Mouse (Mus musculus) gastrocnemius, adult 2 months (tissue): ENCODE data around the gene Nomo1. TPM values are rescaled to one million over a fixed set of nuclear protein-coding genes. Genes with fewer than 3 reads are reported as not detected.
A peak's percentile ranks its signal among the peaks of the same experiment; 100 is the strongest.

Experiments used
- DNase-seq: peaks from one replicate; pipeline ENCODE4 v3.0.0; 2022
- H3K27ac ChIP-seq: fragments of 200-600 bp; 2 replicates; pipeline ENCODE4 v1.8.1; 2022; ENCODE audit warnings: mild to moderate bottlenecking
- H3K4me3 ChIP-seq: fragments of 200-600 bp; 2 replicates; pipeline ENCODE4 v1.8.1; 2022; ENCODE audit warnings: mild to moderate bottlenecking, moderate library complexity
- CTCF ChIP-seq: fragments of 200-600 bp; IDR thresholded peaks from 2 replicates; pipeline ENCODE4 v1.8.1; 2022; ENCODE audit warnings: antibody characterized with exemption, mild to moderate bottlenecking, moderate library complexity
- intact Hi-C: fragments of 180-260 bp; cut with DNase I; formaldehyde crosslinking; loops from one replicate; pipeline ENCODE4 v1.15.1; 2025
- long read RNA-seq, 2 experiments: library from polyadenylated mRNA; stranded (forward); transcript quantifications; one replicate each; pipeline ENCODE4 v2.0.0; 2021
- total RNA-seq, 2 experiments: library from RNA; stranded (reverse); gene quantifications; 2 replicates each; pipeline ENCODE4 v1.2.3; 2021

Gene Nomo1
- total RNA-seq, result 10 to 100 TPM; 74.9 to 78.9 TPM
- long read RNA-seq, experiment 1, full-length matches to known transcripts, result 20 of 52 reads
- long read RNA-seq, experiment 1, partial matches to known transcripts, result 29 of 52 reads
- long read RNA-seq, experiment 1, other reads (novel, unspliced or antisense), result 3 of 52 reads
- long read RNA-seq, experiment 2, full-length matches to known transcripts, result 17 of 49 reads
- long read RNA-seq, experiment 2, partial matches to known transcripts, result 29 of 49 reads
- long read RNA-seq, experiment 2, other reads (novel, unspliced or antisense), result 3 of 49 reads

- intact Hi-C loops, result no loop called here
- peak; percentile 94 for TF ChIP-seq CTCF
- peak within 1 kb of the TSS; percentile 87 for H3K27ac ChIP-seq
- peak within 1 kb of the TSS; percentile 99 for H3K4me3 ChIP-seq
- DNase-seq, result peak; percentile 98
These were observed at the start of gene Nomo1 for GRCm38 (mm10) chr7:46033109-46033869. Gene Nomo1, plus strand, starts transcription at chr7:46033698.

DNA sequence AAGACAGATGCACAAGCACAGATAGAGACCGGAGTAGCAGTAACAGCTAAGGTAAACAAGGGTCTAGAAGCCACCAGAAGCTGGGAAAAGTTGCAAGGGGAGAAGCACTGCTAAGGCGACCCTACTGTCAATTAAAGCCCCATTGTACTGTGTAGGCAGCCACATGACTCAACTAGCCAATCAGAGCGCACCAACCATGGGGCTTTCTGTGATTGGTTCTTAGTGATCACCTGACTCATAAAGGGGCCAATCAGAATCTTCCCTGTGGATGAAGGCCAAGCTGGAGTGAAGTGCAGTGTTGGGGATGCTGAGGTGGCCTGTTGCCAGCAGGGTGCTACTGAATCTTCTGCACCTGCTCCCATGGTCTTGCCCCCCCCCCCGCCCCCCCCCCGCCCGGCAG is 46.6 kb upstream of the Nomo1 start:
- H3K27ac ChIP-seq, result no peak overlapping the region
- intact Hi-C loops, result no loop called here
- no peak overlapping the region for H3K4me3 ChIP-seq

DNA sequence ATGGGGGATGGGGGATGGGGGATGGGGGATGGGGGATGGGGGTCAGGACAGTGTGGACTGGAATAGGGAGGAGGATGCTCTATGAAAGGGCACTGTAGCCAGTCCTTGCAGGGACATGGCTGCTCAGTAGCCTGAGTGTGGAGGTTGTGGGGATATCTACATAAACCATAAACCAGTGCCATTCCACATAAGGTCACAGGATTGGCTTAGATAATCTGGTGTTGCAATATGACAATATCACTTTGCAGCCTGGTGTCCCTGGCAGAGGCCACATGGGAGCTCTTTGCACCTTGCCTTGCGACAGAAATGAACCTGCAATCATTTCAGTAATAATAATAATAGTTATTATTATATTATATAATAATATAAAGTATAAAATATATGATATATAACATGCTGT is 45.2 kb upstream of the Nomo1 start:
- Histone ChIP-seq H3K4me3 (no peak overlapping the region), H3K27ac (no peak overlapping the region)
- TF ChIP-seq CTCF, result no peak
- DNase-seq, result no peak
- intact Hi-C loops, result no loop called here

More for the DNA sequence above, 46.6 kb upstream of the Nomo1 start:
- no peak for TF ChIP-seq CTCF
- no peak for DNase-seq

GRCm38 (mm10) chr7:45992470-45992869 is 41.0 kb upstream of the Nomo1 start:
- Histone ChIP-seq H3K27ac (no peak overlapping the region), H3K4me3 (no peak overlapping the region)
- TF ChIP-seq CTCF, result no peak
- DNase-seq, result no peak
- intact Hi-C loops, result no loop called here

- Histone ChIP-seq H3K4me3 (no peak overlapping the region), H3K27ac (no peak overlapping the region)
- no peak for DNase-seq
- intact Hi-C loops, result no loop called here
- no peak for TF ChIP-seq CTCF
These were observed 32.9 kb upstream of the Nomo1 start for GRCm38 (mm10) chr7:46000577-46000976.

- DNase-seq, result no peak
- intact Hi-C loops, result no loop called here
- no peak overlapping the region for H3K27ac ChIP-seq
- peak; percentile 47 for TF ChIP-seq CTCF
- H3K4me3 ChIP-seq, result no peak overlapping the region
These were observed 30.8 kb upstream of the Nomo1 start for GRCm38 (mm10) chr7:46002748-46003147.

- peak; percentile 63 for DNase-seq
- intact Hi-C loops, result loop anchor here (1.0 to 2.0 kb wide), 2 partner anchors 67 to 137 kb away; partner anchors contain the start of gene Kdelr1
- H3K27ac ChIP-seq, result 0 out of 2 replicates have a peak overlapping the region, but pooled peaks have one; percentile 8
- TF ChIP-seq CTCF, result peak; percentile 85
- no peak overlapping the region for H3K4me3 ChIP-seq
These were observed 23.9 kb upstream of the Nomo1 start for GRCm38 (mm10) chr7:46009578-46009977.

- no peak for DNase-seq
- H3K4me3 ChIP-seq, result no peak overlapping the region
- no peak overlapping the region for H3K27ac ChIP-seq
- no peak for TF ChIP-seq CTCF
- intact Hi-C loops, result loop anchor here (5.0 kb wide), 1 partner anchor 270 kb away; no protein-coding TSS in a partner anchor
These were observed 21.4 kb upstream of the Nomo1 start for GRCm38 (mm10) chr7:46012121-46012520.

DNA sequence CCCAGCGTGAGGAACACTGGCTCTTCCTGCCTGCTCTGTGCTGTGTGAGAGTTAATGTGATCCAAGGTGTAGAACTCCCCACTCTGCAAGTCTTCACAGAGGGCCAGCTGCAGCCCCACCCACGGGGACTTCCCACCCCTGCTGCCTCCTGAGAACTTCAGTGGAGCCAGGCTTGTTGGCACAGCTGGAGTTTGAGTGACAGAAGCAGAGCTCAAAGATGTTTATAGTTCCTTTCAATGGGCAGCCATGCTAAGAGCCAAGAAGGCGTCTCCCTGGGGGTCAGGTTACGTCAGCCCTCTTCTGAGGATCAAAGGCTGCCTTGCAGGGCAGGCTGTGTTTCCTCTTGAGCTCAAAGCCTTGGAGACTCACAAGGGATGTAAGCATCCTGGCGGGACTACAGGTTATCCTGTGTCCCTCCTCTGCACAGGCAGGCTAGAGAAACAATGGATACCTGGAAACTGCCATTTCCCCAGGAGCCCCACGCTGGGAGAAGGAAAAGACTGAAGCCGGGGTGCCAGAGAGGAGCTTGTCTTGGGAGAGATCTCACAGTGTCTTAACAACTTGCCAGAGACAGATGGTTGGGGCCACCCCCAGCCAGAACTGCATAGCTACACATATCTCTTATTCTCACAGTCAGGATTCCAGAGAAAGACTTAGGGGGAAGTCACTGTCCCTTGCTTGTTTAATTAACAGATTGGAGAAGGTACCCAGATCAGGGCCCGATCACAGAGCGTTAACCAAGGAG is 20.1 kb upstream of the Nomo1 start:
- intact Hi-C loops, result loop anchor here (5.0 kb wide), 1 partner anchor 271 kb away; no protein-coding TSS in a partner anchor
- peak overlapping the region; percentile 43; the same call in 1 of the 2 replicates for H3K27ac ChIP-seq
- no peak overlapping the region for H3K4me3 ChIP-seq
- peak; percentile 78 for DNase-seq
- TF ChIP-seq CTCF, result no peak

- no peak for TF ChIP-seq CTCF
- intact Hi-C loops, result no loop called here
- Histone ChIP-seq H3K27ac (no peak overlapping the region), H3K4me3 (no peak overlapping the region)
- no peak for DNase-seq
These were observed 13.9 kb upstream of the Nomo1 start for GRCm38 (mm10) chr7:46019594-46019993.

DNA sequence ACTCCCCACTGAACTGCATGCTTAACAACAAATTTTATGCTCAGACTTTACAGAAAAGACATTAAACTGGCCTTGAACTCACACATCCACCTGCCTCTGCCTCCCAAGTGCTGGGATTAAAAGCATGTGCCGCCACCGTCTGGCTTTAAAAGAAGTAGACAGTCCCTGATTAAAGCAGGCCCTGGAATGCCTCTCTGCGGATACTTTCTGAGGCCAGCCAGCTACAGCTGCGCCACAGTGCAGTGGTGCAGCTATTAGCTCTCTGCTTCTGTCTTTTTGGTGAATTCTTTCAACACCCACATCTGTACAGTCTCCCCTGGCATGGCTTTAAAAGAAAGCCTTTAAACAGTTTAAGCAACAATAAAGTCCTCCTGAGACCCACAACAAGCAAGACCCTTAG is 11.5 kb upstream of the Nomo1 start:
- TF ChIP-seq CTCF, result no peak
- Histone ChIP-seq H3K27ac (no peak overlapping the region), H3K4me3 (no peak overlapping the region)
- intact Hi-C loops, result no loop called here
- no peak for DNase-seq

GRCm38 (mm10) chr7:46025436-46025835 is 8.1 kb upstream of the Nomo1 start:
- no peak for TF ChIP-seq CTCF
- no peak overlapping the region for H3K27ac ChIP-seq
- intact Hi-C loops, result no loop called here
- no peak overlapping the region for H3K4me3 ChIP-seq
- no peak for DNase-seq

- Histone ChIP-seq H3K4me3 (no peak overlapping the region), H3K27ac (no peak overlapping the region)
- no peak for DNase-seq
- intact Hi-C loops, result no loop called here
- TF ChIP-seq CTCF, result no peak
These were observed 4.8 kb upstream of the Nomo1 start for GRCm38 (mm10) chr7:46028681-46029080.
